Mouse (Mus musculus): ENCODE results near the gene Chrna7. TPM values are rescaled to one million over a fixed set of nuclear protein-coding genes. Genes with fewer than 3 reads are reported as not detected.

Gene Chrna7
- polyA plus RNA-seq, 1 experiment from 2014 or later, result 0.50 TPM

GRCm38 (mm10) chr7:63195560-63195959 lies 16.8 kb downstream of the Chrna7 start:
- Histone ChIP-seq H3K27me3 (ENCODE audit: insufficient read depth, low read length) (no peaks in the 10 kb centered on the region), H3K4me3 (ENCODE audit: low read depth, low read length) (no peak overlapping the region), H3K4me1 (ENCODE audit: insufficient read depth) (no peaks in the 10 kb centered on the region), H3K9ac (no peak overlapping the region), H3K27ac (ENCODE audit: low read depth) (no peak overlapping the region), H3K36me3 (ENCODE audit: insufficient read depth) (no peaks in the 10 kb centered on the region), H3K4me2 (no peak overlapping the region), H3K9me3 (ENCODE audit: low read depth, low read length) (no peaks in the 10 kb centered on the region)
- 64% methylated on average over 2 of the region's 2 CpGs for WGBS
- no peak for TF ChIP-seq CTCF (IDR thresholded peaks at IDR 0.05; ENCODE audit: low read depth)
- ATAC-seq (ENCODE audit: insufficient read depth) (no peak), DNase-seq (no peak)

DNA sequence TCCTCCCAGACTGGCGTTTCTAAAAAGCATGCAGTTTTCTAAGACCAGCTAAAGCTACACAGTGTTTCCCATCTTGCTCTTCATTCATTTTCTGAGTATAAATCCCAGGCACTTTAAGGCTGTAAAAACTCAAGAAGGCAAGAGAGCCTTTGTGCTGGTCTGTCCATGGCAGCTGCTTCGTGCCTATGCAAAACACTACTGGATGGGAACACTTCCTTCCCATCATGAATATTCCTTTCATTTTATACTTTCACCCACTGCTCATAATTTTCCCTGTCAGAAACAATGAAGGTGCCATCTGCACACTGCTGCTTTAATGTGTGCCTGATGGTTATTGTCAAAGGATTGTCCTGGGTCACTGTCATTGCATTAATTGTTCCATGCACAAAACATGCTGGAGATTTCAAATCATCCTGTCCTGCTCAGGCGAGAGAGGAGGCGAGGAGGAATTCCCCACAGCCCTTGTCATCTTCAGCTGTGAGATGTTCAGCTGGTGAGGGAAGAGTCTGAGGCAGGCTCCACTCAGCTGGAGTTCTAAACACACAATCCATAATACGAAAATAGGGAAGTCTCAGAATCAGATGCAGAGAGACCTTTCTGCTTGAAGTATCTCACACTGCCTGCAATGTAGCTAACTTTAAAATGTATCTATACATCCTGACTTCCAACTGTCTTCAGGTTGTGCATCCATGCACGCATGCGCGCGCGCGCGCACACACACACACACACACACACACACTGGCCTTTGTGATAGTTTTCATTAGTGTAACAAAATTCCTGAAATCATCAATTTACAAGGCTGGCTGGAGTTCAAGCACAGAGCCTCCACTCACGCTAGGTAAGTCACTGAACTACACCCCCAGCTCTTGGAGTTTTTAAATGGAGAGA lies 22.5 kb downstream of the Chrna7 start:
- DNase-seq (no peak), ATAC-seq (ENCODE audit: insufficient read depth) (no peak)
- Histone ChIP-seq H3K4me3 (ENCODE audit: low read depth, low read length) (no peak overlapping the region), H3K4me1 (ENCODE audit: insufficient read depth) (no peaks in the 10 kb centered on the region), H3K9ac (no peak overlapping the region), H3K4me2 (no peak overlapping the region), H3K36me3 (ENCODE audit: insufficient read depth) (no peaks in the 10 kb centered on the region), H3K27ac (ENCODE audit: low read depth) (no peak overlapping the region), H3K27me3 (ENCODE audit: insufficient read depth, low read length) (no peaks in the 10 kb centered on the region), H3K9me3 (ENCODE audit: low read depth, low read length) (no peaks in the 10 kb centered on the region)
- WGBS, result 80% methylated on average over 13 of the region's 13 CpGs
- TF ChIP-seq CTCF (IDR thresholded peaks at IDR 0.05; ENCODE audit: low read depth), result no peak

DNA sequence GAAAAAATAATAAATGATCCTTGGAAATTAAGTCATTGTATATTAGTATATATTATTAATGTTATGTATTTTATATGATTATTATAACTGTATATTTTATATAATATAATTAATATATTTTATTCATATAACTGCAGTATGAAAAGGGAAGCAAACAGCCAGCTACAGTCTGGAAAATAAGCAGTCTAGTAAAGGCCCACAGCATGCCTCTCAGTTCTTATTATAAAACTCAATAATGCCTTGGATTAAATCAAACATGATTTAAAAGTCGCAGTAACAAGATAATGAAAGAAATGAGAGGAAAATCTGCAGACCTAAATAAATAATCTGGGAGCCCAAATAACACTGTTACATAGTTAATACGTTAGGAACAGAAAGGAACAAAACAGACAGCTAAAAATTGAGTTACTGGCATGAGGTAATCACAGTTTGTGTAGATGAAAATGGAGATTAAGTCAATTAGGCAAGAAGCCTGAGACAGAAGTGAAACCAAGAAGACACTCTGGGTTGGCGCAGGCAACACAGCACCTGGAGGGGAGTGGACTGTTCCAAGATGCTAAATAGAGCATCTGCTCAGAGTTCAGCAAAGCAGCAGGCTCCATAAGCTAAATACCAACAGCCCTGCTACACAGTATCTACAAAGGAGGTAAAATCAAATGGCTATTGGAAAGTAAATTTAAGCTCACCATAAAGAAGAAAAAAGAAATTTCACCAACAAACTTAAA lies 42.1 kb downstream of the Chrna7 start:
- H3K9ac ChIP-seq, result no peak overlapping the region
- no peak for TF ChIP-seq CTCF (IDR thresholded peaks at IDR 0.05; ENCODE audit: low read depth)
- WGBS, result 69% methylated on average over 3 of the region's 3 CpGs

GRCm38 (mm10) chr7:63164617-63165016 lies 47.8 kb downstream of the Chrna7 start:
- DNase-seq, result no peak
- no peak for ATAC-seq (ENCODE audit: insufficient read depth)
- no peak overlapping the region for H3K4me3 ChIP-seq (ENCODE audit: low read depth, low read length)
- no peak overlapping the region for H3K4me2 ChIP-seq
- H3K27me3 ChIP-seq (ENCODE audit: insufficient read depth, low read length), result no peaks in the 10 kb centered on the region
- no peaks in the 10 kb centered on the region for H3K36me3 ChIP-seq (ENCODE audit: insufficient read depth)
- no peaks in the 10 kb centered on the region for H3K9me3 ChIP-seq (ENCODE audit: low read depth, low read length)
- no peak overlapping the region for H3K9ac ChIP-seq
- no peak for TF ChIP-seq CTCF (IDR thresholded peaks at IDR 0.05; ENCODE audit: low read depth)
- no peak overlapping the region for H3K27ac ChIP-seq (ENCODE audit: low read depth)
- H3K4me1 ChIP-seq (ENCODE audit: insufficient read depth), result no peaks in the 10 kb centered on the region
- WGBS, result 68% methylated on average over 3 of the region's 3 CpGs

More for the DNA sequence above, 42.1 kb downstream of the Chrna7 start:
- DNase-seq (no peak), ATAC-seq (ENCODE audit: insufficient read depth) (no peak)
- H3K4me2 ChIP-seq, result no peak overlapping the region
- H3K27ac ChIP-seq (ENCODE audit: low read depth), result no peak overlapping the region
- H3K36me3 ChIP-seq (ENCODE audit: insufficient read depth), result no peaks in the 10 kb centered on the region
- H3K9me3 ChIP-seq (ENCODE audit: low read depth, low read length), result no peaks in the 10 kb centered on the region
- no peaks in the 10 kb centered on the region for H3K4me1 ChIP-seq (ENCODE audit: insufficient read depth)
- H3K27me3 ChIP-seq (ENCODE audit: insufficient read depth, low read length), result no peaks in the 10 kb centered on the region
- H3K4me3 ChIP-seq (ENCODE audit: low read depth, low read length), result no peak overlapping the region

- WGBS, result 75% methylated on average over 7 of the region's 7 CpGs
- TF ChIP-seq CTCF (IDR thresholded peaks at IDR 0.05; ENCODE audit: low read depth), result no peak
- Histone ChIP-seq H3K4me1 (ENCODE audit: insufficient read depth) (no peaks in the 10 kb centered on the region), H3K9ac (no peak overlapping the region), H3K4me2 (no peak overlapping the region), H3K36me3 (ENCODE audit: insufficient read depth) (no peaks in the 10 kb centered on the region), H3K4me3 (ENCODE audit: low read depth, low read length) (no peak overlapping the region), H3K27ac (ENCODE audit: low read depth) (no peak overlapping the region), H3K9me3 (ENCODE audit: low read depth, low read length) (no peaks in the 10 kb centered on the region), H3K27me3 (ENCODE audit: insufficient read depth, low read length) (no peaks in the 10 kb centered on the region)
- DNase-seq (no peak), ATAC-seq (ENCODE audit: insufficient read depth) (no peak)
Observed at GRCm38 (mm10) chr7:63162272-63162864, 50.0 kb downstream of the Chrna7 start.

- H3K4me1 ChIP-seq (ENCODE audit: insufficient read depth), result no peaks in the 10 kb centered on the region
- no peak overlapping the region for H3K27ac ChIP-seq (ENCODE audit: low read depth)
- no peak overlapping the region for H3K4me3 ChIP-seq (ENCODE audit: low read depth, low read length)
- no peaks in the 10 kb centered on the region for H3K9me3 ChIP-seq (ENCODE audit: low read depth, low read length)
- H3K36me3 ChIP-seq (ENCODE audit: insufficient read depth), result no peaks in the 10 kb centered on the region
- no peaks in the 10 kb centered on the region for H3K27me3 ChIP-seq (ENCODE audit: insufficient read depth, low read length)
- H3K9ac ChIP-seq, result no peak overlapping the region
- 17% methylated on average over 1 of the region's 1 CpGs for WGBS
- TF ChIP-seq CTCF (IDR thresholded peaks at IDR 0.05; ENCODE audit: low read depth), result no peak
- DNase-seq, result no peak
- ATAC-seq (ENCODE audit: insufficient read depth), result no peak
- H3K4me2 ChIP-seq, result no peak overlapping the region
Observed at GRCm38 (mm10) chr7:63153239-63153638, 59.1 kb downstream of the Chrna7 start.

DNA sequence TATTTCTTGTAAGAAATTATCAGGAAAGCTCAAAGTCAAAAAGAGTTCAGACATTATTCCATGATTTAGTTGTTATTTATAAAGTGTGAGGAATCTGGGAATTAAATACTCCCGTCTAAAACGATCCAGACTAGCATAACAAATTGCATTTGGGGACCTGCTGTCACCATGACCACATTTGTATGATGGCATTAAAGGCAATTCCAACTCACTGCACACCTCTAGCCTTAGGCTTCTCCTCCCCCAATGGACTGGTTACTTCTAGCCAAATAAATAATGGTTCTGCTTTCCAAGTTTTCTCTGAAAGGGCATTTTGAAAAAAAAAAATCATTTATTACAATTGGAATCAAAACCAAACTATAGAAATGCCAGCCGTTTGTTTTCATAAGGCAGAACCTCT lies 63.6 kb downstream of the Chrna7 start:
- Histone ChIP-seq H3K9ac (no peak overlapping the region), H3K27me3 (ENCODE audit: insufficient read depth, low read length) (no peaks in the 10 kb centered on the region), H3K36me3 (ENCODE audit: insufficient read depth) (no peaks in the 10 kb centered on the region), H3K4me3 (ENCODE audit: low read depth, low read length) (no peak overlapping the region), H3K9me3 (ENCODE audit: low read depth, low read length) (no peaks in the 10 kb centered on the region), H3K4me1 (ENCODE audit: insufficient read depth) (no peaks in the 10 kb centered on the region), H3K4me2 (no peak overlapping the region), H3K27ac (ENCODE audit: low read depth) (no peak overlapping the region)
- DNase-seq (no peak), ATAC-seq (ENCODE audit: insufficient read depth) (no peak)
- WGBS, result 61% methylated on average over 3 of the region's 3 CpGs
- TF ChIP-seq CTCF (IDR thresholded peaks at IDR 0.05; ENCODE audit: low read depth), result no peak

All from lung, embryonic 14.5 days (tissue).